Mouse (Mus musculus) G1E (cell line): Measurements from ENCODE around the gene Mrvi1.

Experiments used
- CTCF ChIP-seq: IDR thresholded peaks from 2 replicates; pipeline ENCODE4 v1.5.1; 2012; ENCODE audit warnings: low read depth, low read length, inconsistent platforms, mixed read lengths
- GATA1 ChIP-seq: IDR thresholded peaks from 2 replicates; pipeline ENCODE4 v1.6.1; 2012; ENCODE audit warnings: borderline replicate concordance, low read length, inconsistent platforms, mixed read lengths
- POLR2AphosphoS5 ChIP-seq: IDR thresholded peaks from 2 replicates; pipeline ENCODE4 v1.6.1; 2012; ENCODE audit warnings: low read depth, low read length, inconsistent platforms; ENCODE audit not compliant: insufficient replicate concordance

GRCm38 (mm10) chr7:110962497-110962896, 19.8 kb downstream of the Mrvi1 start:
- TF ChIP-seq POLR2AphosphoS5 (no peak), GATA1 (no peak), CTCF (no peak)
